Mouse (Mus musculus) Muller cell, postnatal 12 days (primary cell): ENCODE measurements at regions not wholly inside any gene's neighbourhood (a gene's known extent, or its start where the extent isn't known, plus 50 kb on each side); places are given as distances from the start of the nearest gene placed in this dataset.
"Not testable (repeated sequence)": the region's sequence is repeated elsewhere in the genome, so short reads cannot be mapped to it uniquely, and the experiment has no call there.

Experiments used
- DNase-seq: peaks from one replicate; pipeline ENCODE4 v3.0.0-alpha.2; 2015; ENCODE audit errors: inconsistent ontology term

GRCm38 (mm10) chr10:85731163-85731562 is 98.1 kb upstream of the Pwp1 start:
- not testable (repeated sequence) for DNase-seq

GRCm38 (mm10) chr10:85731796-85732388 is 97.4 kb upstream of the Pwp1 start:
- not testable (repeated sequence) for DNase-seq

- no peak for DNase-seq
Observed at GRCm38 (mm10) chr10:85737796-85738195, 91.5 kb upstream of the Pwp1 start.

- no peak for DNase-seq
Observed at GRCm38 (mm10) chr10:85739008-85739407, 90.3 kb upstream of the Pwp1 start.

- peak; percentile 87 for DNase-seq
Observed at GRCm38 (mm10) chr10:85739565-85739964, 89.7 kb upstream of the Pwp1 start.

- no peak for DNase-seq
Observed at GRCm38 (mm10) chr10:85741972-85742371, 87.3 kb upstream of the Pwp1 start.

- DNase-seq = not testable (repeated sequence)
Observed at GRCm38 (mm10) chr10:85745390-85745789, 83.9 kb upstream of the Pwp1 start.

- DNase-seq = not testable (repeated sequence)
Observed at GRCm38 (mm10) chr10:85745818-85746217, 83.5 kb upstream of the Pwp1 start.

GRCm38 (mm10) chr10:85749549-85749948 is 79.7 kb upstream of the Pwp1 start:
- not testable (repeated sequence) for DNase-seq

GRCm38 (mm10) chr10:85775035-85775434 is 54.3 kb upstream of the Pwp1 start:
- DNase-seq = no peak
